ENCODE assay signal across 9 mouse cellular contexts in the genomic region with DNA sequence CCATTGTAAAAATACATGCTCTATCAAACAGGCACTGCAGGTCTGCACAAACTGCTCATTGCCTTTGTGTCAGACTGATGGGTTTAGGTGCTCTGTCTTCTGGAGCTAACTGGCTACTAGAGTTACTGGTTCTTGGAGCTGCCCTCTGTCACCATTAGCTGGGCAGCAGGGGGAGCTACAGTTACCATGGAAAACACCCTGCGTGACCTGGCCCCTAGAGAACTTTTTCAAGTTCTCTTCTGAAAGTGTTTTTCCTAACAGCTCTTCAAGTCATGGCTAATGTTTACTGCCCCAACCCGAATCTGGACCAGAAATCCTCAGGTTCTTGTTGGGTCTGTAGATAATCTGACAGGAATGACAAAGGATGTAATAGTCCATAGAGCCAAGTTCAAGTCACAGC.
DNase-seq lines count a peak whose midpoint lies in the region; ATAC-seq and TF ChIP-seq lines count a peak whose summit lies in the region.
"Had no signal": no experiment of that assay in that cellular context is flagged by ENCODE, and none has a peak within 500 bp of the region (broad histone marks: within the 10 kb centered on the region; RNA-seq: fewer than 3 reads in every experiment).

No protein-coding gene starts in this region.

- peak; percentile 10 for DNase-seq in right cerebral cortex, postnatal 14 days
- no peak for DNase-seq in right cerebral cortex, postnatal 36 days (ENCODE audit: low spot score in 2 of 2)
- peak; percentile 29 for DNase-seq in induced T-regulatory cell, adult 2 months (ENCODE audit: low read depth)
- DNase-seq in thymus, postnatal 4 days: peak; percentile 83

- H3K9ac ChIP-seq in neural tube, embryonic 15.5 days (replicated peaks): no peak overlapping the region
- H3K9ac ChIP-seq: embryonic facial prominence, embryonic 12.5 days; liver, embryonic 15.5 days had no signal

- H3K36me3 ChIP-seq in neural tube, embryonic 15.5 days: no peaks in the 10 kb centered on the region
- H3K36me3 ChIP-seq: embryonic facial prominence, embryonic 12.5 days; liver, embryonic 15.5 days had no signal

- H3K27ac ChIP-seq in bone marrow, adult 2 months (ENCODE audit: control insufficient read depth, insufficient read depth, low read depth, low read length, poor library complexity): no peak overlapping the region
- H3K27ac ChIP-seq in neural tube, embryonic 15.5 days (replicated peaks): no peak overlapping the region
- H3K27ac ChIP-seq: embryonic facial prominence, embryonic 12.5 days; liver, embryonic 15.5 days had no signal

- peak; percentile 87 for ATAC-seq in megakaryocyte progenitor cell, adult 5-6 weeks (replicated peaks; ENCODE audit: poor library complexity)
- no peak for ATAC-seq in neural tube, embryonic 15.5 days (ENCODE audit: low FRiP score)

- H3K27me3 ChIP-seq in neural tube, embryonic 15.5 days (replicated peaks): no peaks in the 10 kb centered on the region
- H3K27me3 ChIP-seq: embryonic facial prominence, embryonic 12.5 days; liver, embryonic 15.5 days had no signal

- no peaks in the 10 kb centered on the region for H3K9me3 ChIP-seq in neural tube, embryonic 15.5 days (replicated peaks)
- H3K9me3 ChIP-seq: embryonic facial prominence, embryonic 12.5 days; liver, embryonic 15.5 days had no signal

- TF ChIP-seq POLR2A in bone marrow, adult 2 months (IDR thresholded peaks at IDR 0.05; ENCODE audit: borderline replicate concordance, control insufficient read depth, low read depth, low read length): no peak

- H3K4me3 ChIP-seq in bone marrow, adult 2 months (replicated peaks; ENCODE audit: control insufficient read depth, low read depth, low read length): no peak overlapping the region
- no peak overlapping the region for H3K4me3 ChIP-seq in neural tube, embryonic 15.5 days (replicated peaks)
- H3K4me3 ChIP-seq: embryonic facial prominence, embryonic 12.5 days; liver, embryonic 15.5 days had no signal

- peak; percentile 66 for TF ChIP-seq CTCF in bone marrow, adult 2 months (IDR thresholded peaks at IDR 0.05; ENCODE audit: control insufficient read depth, insufficient read depth, low read length)

- no peak overlapping the region for H3K4me2 ChIP-seq in neural tube, embryonic 15.5 days
- H3K4me2 ChIP-seq: embryonic facial prominence, embryonic 12.5 days; liver, embryonic 15.5 days had no signal

- H3K4me1 ChIP-seq in bone marrow, adult 2 months (ENCODE audit: control insufficient read depth, insufficient read depth, low read length): no peaks in the 10 kb centered on the region
- peaks cover 5% of the 10 kb centered on the region; the same call in 1 of the 2 replicates for H3K4me1 ChIP-seq in neural tube, embryonic 15.5 days
- H3K4me1 ChIP-seq: liver, embryonic 15.5 days had no signal

- WGBS in bone marrow, adult 2 months: 6% methylated on average over 2 of the region's 2 CpGs
- 67% methylated on average over 2 of the region's 2 CpGs for WGBS in neural tube, embryonic 15.5 days

Comparison
In these comparisons a context has a peak if more than half of its experiments do, and no peak if none do; other contexts are left out.
1. DNase-seq: peak in right cerebral cortex, postnatal 14 days (single experiment), induced T-regulatory cell, adult 2 months (single experiment) and thymus, postnatal 4 days (single experiment); none in right cerebral cortex, postnatal 36 days (0 of 2).